Mouse (Mus musculus) heart, adult 11 months (tissue): ENCODE data around the gene Cinp.

Experiments used
- DNase-seq: peaks from one replicate; pipeline ENCODE4 v3.0.0; 2022

Cinp gene

GRCm38 (mm10) chr12:110889036-110890020, at the start of gene Cinp, which contains the start of gene Tecpr2:
Gene Cinp, minus strand, starts transcription at chr12:110889145.
Gene Tecpr2, plus strand, starts transcription at chr12:110889264.
- peak; percentile 100 for DNase-seq

- DNase-seq, result no peak
Measured at GRCm38 (mm10) chr12:110937496-110937895, 48.6 kb upstream of the Cinp start.

- DNase-seq, result peak; percentile 97
Measured at GRCm38 (mm10) chr12:110935983-110936620, 47.2 kb upstream of the Cinp start.

- peak; percentile 92 for DNase-seq
Measured at GRCm38 (mm10) chr12:110932820-110933219, 43.9 kb upstream of the Cinp start.

GRCm38 (mm10) chr12:110921572-110921971, 32.6 kb upstream of the Cinp start:
- no peak for DNase-seq

GRCm38 (mm10) chr12:110920254-110920653, 31.3 kb upstream of the Cinp start:
- no peak for DNase-seq

GRCm38 (mm10) chr12:110915761-110916160, 26.8 kb upstream of the Cinp start:
- no peak for DNase-seq

GRCm38 (mm10) chr12:110909962-110910361, 21.0 kb upstream of the Cinp start:
- no peak for DNase-seq

- no peak for DNase-seq
Measured at GRCm38 (mm10) chr12:110907845-110908244, 18.9 kb upstream of the Cinp start.

GRCm38 (mm10) chr12:110903536-110903935, 14.6 kb upstream of the Cinp start:
- DNase-seq, result no peak

GRCm38 (mm10) chr12:110902106-110902505, 13.2 kb upstream of the Cinp start:
- no peak for DNase-seq

GRCm38 (mm10) chr12:110891887-110892286, 2.9 kb upstream of the Cinp start:
- no peak for DNase-seq

GRCm38 (mm10) chr12:110888606-110889005, 339 bp downstream of the Cinp start:
- DNase-seq, result no peak

- DNase-seq, result no peak
Measured at GRCm38 (mm10) chr12:110888106-110888505, 839 bp downstream of the Cinp start.

- no peak for DNase-seq
Measured at GRCm38 (mm10) chr12:110885251-110885650, 3.7 kb downstream of the Cinp start.

- DNase-seq, result no peak
Measured at GRCm38 (mm10) chr12:110882291-110882690, 6.7 kb downstream of the Cinp start.

GRCm38 (mm10) chr12:110875351-110875750, 13.6 kb downstream of the Cinp start:
- DNase-seq, result no peak

- DNase-seq, result no peak
Measured at GRCm38 (mm10) chr12:110871247-110871646, 17.7 kb downstream of the Cinp start.

GRCm38 (mm10) chr12:110870107-110870506, 18.8 kb downstream of the Cinp start:
- no peak for DNase-seq

- DNase-seq, result no peak
Measured at GRCm38 (mm10) chr12:110865989-110866388, 23.0 kb downstream of the Cinp start.

- no peak for DNase-seq
Measured at GRCm38 (mm10) chr12:110865571-110865970, 23.4 kb downstream of the Cinp start.

- DNase-seq, result no peak
Measured at GRCm38 (mm10) chr12:110864008-110864407, 24.9 kb downstream of the Cinp start.

- no peak for DNase-seq
Measured at GRCm38 (mm10) chr12:110861256-110861655, 27.7 kb downstream of the Cinp start.

GRCm38 (mm10) chr12:110860293-110860692, 28.7 kb downstream of the Cinp start:
- DNase-seq, result no peak
